Mouse (Mus musculus): Measurements from ENCODE around the gene Mbtd1. TPM values are rescaled to one million over a fixed set of nuclear protein-coding genes. Genes with fewer than 3 reads are reported as not detected.

Mbtd1 gene
- polyA plus RNA-seq, 1 experiment from 2014 or later: 19.3 TPM

DNA sequence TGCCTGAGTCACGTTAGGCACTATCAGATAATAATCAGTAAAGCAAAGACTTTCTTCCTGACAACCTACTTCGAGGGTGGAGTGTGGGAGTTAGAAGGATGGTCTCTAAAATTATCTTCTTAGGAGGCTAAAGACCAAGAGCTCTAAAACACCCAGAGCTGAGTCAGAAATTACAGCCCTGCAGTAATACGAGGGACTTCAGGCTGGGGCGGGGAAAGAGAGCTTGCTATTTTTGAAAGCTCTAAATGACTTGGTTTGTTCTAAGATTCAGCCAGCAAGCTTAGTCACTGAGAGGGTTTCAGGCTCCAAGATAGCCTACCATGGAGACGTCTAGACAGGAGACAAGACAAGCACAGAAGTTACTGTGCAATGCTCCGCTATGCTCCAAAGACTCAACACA lies 79.7 kb downstream of the Mbtd1 start:
- DNase-seq (ENCODE audit: low read depth, low spot score) (no peak), ATAC-seq (no peak)
- no peak for TF ChIP-seq CTCF (IDR thresholded peaks at IDR 0.05)
- in situ Hi-C loops (cut with MboI; ENCODE audit: low pct_unique_long_range_greater_than_20kb): no loop called here
- ChIA-PET POLR2A (interaction anchor here (0.6 kb wide), 1 partner anchor 31 kb away, joined by 3 read pairs; the partner anchor contains the start of gene Spag9), CTCF (no interaction called here)
- H3K27me3 ChIP-seq: no peaks in the 10 kb centered on the region

DNA sequence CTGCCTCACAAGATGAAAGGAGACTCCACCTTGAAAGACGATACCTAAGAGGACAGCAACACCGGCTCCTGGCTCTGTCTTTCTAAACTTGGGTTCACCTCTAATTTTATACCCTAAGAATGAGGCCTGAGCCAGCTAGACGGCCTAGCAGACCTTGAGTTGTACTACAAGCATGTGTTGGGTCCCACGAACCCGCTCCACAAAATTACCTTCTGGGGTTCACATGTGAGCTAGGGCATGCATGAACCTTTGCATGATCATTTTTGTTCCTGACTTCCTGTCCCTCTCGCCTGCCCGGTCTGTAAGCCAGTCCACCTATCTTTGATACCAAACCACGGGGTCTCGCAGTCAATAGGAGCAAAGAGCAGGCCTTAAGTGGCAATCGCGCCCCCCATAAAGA lies 81.7 kb downstream of the Mbtd1 start:
- ATAC-seq: no peak
- no peaks in the 10 kb centered on the region for H3K27me3 ChIP-seq
- POLR2A ChIA-PET: no interaction called here
- CTCF ChIA-PET: no interaction called here
- no peak for DNase-seq (ENCODE audit: low read depth, low spot score)
- in situ Hi-C loops (cut with MboI; ENCODE audit: low pct_unique_long_range_greater_than_20kb): no loop called here
- no peak for TF ChIP-seq CTCF (IDR thresholded peaks at IDR 0.05)

GRCm38 (mm10) chr11:93968005-93968847 lies 82.6 kb downstream of the Mbtd1 start, which contains the start of the genes Gm20390 and Nme1:
TSS of gene Gm20390 (minus strand) at chr11:93968293.
TSS of gene Nme1 (minus strand) at chr11:93968521.
- peak; percentile 86 for TF ChIP-seq CTCF (IDR thresholded peaks at IDR 0.05)
- CTCF ChIA-PET: interaction anchor here (0.8 to 1.2 kb wide), 4 partner anchors 10 to 124 kb away, joined by 3 to 5 read pairs (median 3); no protein-coding TSS in a partner anchor
- peak; percentile 96 for DNase-seq (ENCODE audit: low read depth, low spot score)
- in situ Hi-C loops (cut with MboI; ENCODE audit: low pct_unique_long_range_greater_than_20kb): no loop called here
- POLR2A ChIA-PET: interaction anchor here (0.5 to 0.7 kb wide), 2 partner anchors 27 to 1022 kb away, joined by 3 read pairs; partner anchors contain the start of gene Ppp1r9b
- no peaks in the 10 kb centered on the region for H3K27me3 ChIP-seq
- peak; percentile 86 for ATAC-seq

- no peak for ATAC-seq
- ChIA-PET CTCF (interaction anchor here (0.8 to 1.2 kb wide), 4 partner anchors 10 to 123 kb away, joined by 3 to 5 read pairs (median 3); no protein-coding TSS in a partner anchor), POLR2A (interaction anchor here (0.7 kb wide), 1 partner anchor 26 kb away, joined by 3 read pairs; no protein-coding TSS in a partner anchor)
- H3K27me3 ChIP-seq: no peaks in the 10 kb centered on the region
- in situ Hi-C loops (cut with MboI; ENCODE audit: low pct_unique_long_range_greater_than_20kb): no loop called here
- TF ChIP-seq CTCF (IDR thresholded peaks at IDR 0.05): no peak
- DNase-seq (ENCODE audit: low read depth, low spot score): no peak
Measured at GRCm38 (mm10) chr11:93968848-93969128, 83.1 kb downstream of the Mbtd1 start.

GRCm38 (mm10) chr11:93969171-93969570 lies 83.5 kb downstream of the Mbtd1 start:
- CTCF ChIA-PET: interaction anchor here (0.8 to 1.2 kb wide), 6 partner anchors 11 to 117 kb away, joined by 3 to 5 read pairs (median 3); no protein-coding TSS in a partner anchor
- in situ Hi-C loops (cut with MboI; ENCODE audit: low pct_unique_long_range_greater_than_20kb): no loop called here
- no peak for ATAC-seq
- DNase-seq (ENCODE audit: low read depth, low spot score): no peak
- POLR2A ChIA-PET: no interaction called here
- TF ChIP-seq CTCF (IDR thresholded peaks at IDR 0.05): no peak
- no peaks in the 10 kb centered on the region for H3K27me3 ChIP-seq

DNA sequence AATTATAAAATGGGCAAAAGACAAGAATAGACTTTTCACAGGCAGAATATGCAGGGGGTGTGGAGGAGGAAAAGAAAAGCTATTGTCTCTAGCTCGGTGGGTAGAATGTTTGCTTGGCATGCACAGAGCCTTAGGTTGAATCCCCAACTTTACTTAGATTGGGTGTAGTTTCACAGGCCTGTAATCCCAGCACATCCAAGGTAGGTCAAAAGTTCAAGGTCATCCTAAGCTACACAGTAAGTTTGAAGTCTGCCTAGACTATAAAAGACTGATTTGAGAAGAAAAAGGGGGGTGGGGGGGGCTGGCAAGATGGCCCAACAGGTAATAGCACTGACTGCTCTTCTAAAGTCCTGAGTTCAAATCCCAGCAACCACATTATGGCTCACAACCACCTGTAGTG lies 84.1 kb downstream of the Mbtd1 start:
- POLR2A ChIA-PET: interaction anchor here (1.0 kb wide), 1 partner anchor 25 kb away, joined by 3 read pairs; no protein-coding TSS in a partner anchor
- TF ChIP-seq CTCF (IDR thresholded peaks at IDR 0.05): no peak
- DNase-seq (ENCODE audit: low read depth, low spot score) (no peak), ATAC-seq (no peak)
- no peaks in the 10 kb centered on the region for H3K27me3 ChIP-seq
- CTCF ChIA-PET: interaction anchor here (0.7 to 1.6 kb wide), 6 partner anchors 17 to 159 kb away, joined by 3 to 10 read pairs (median 3); no protein-coding TSS in a partner anchor
- in situ Hi-C loops (cut with MboI; ENCODE audit: low pct_unique_long_range_greater_than_20kb): loop anchor here (5.0 kb wide), 1 partner anchor 113 kb away; no protein-coding TSS in a partner anchor

GRCm38 (mm10) chr11:93972951-93973350 lies 87.3 kb downstream of the Mbtd1 start:
- TF ChIP-seq CTCF (IDR thresholded peaks at IDR 0.05): no peak
- ATAC-seq (no peak), DNase-seq (ENCODE audit: low read depth, low spot score) (no peak)
- no peaks in the 10 kb centered on the region for H3K27me3 ChIP-seq
- ChIA-PET POLR2A (no interaction called here), CTCF (interaction anchor here (0.6 kb wide), 1 partner anchor 13 kb away, joined by 3 read pairs; no protein-coding TSS in a partner anchor)
- in situ Hi-C loops (cut with MboI; ENCODE audit: low pct_unique_long_range_greater_than_20kb): loop anchor here (5.0 kb wide), 1 partner anchor 109 kb away; no protein-coding TSS in a partner anchor

- ATAC-seq: no peak
- in situ Hi-C loops (cut with MboI; ENCODE audit: low pct_unique_long_range_greater_than_20kb): no loop called here
- no peak for DNase-seq (ENCODE audit: low read depth, low spot score)
Measured at GRCm38 (mm10) chr11:93979502-93980049, 93.9 kb downstream of the Mbtd1 start.

GRCm38 (mm10) chr11:93984619-93985018 lies 99.0 kb downstream of the Mbtd1 start:
- no peak for TF ChIP-seq CTCF (IDR thresholded peaks at IDR 0.05)
- in situ Hi-C loops (cut with MboI; ENCODE audit: low pct_unique_long_range_greater_than_20kb): no loop called here
- no peak for ATAC-seq
- no peaks in the 10 kb centered on the region for H3K27me3 ChIP-seq
- CTCF ChIA-PET: interaction anchor here (0.7 kb wide), 3 partner anchors 44 to 292 kb away, joined by 3 read pairs; no protein-coding TSS in a partner anchor
- DNase-seq (ENCODE audit: low read depth, low spot score): no peak
- POLR2A ChIA-PET: no interaction called here

More at GRCm38 (mm10) chr11:93979502-93980049, 93.9 kb downstream of the Mbtd1 start:
- ChIA-PET POLR2A (no interaction called here), CTCF (no interaction called here)
- TF ChIP-seq CTCF (IDR thresholded peaks at IDR 0.05): no peak
- H3K27me3 ChIP-seq: no peaks in the 10 kb centered on the region

DNA sequence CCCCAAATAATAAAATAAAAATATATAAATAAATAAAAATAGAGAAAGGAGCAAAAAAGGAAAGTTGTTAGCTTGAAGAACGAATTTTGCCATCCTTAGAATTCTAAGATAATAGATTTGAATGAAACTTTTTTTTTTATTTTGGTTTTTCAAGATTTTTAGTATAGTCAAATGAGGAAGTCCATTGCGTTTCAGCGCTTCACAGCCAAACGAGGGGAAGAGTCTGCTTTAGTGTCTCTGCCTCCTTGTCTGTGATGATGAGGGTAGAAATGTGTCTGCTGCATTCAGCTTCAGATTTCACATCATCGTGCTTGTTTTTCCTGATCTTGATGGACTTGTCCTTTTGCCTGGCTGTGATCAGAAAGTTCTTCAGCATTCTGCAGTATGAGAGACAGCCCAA lies 99.6 kb downstream of the Mbtd1 start:
- no peak for DNase-seq (ENCODE audit: low read depth, low spot score)
- TF ChIP-seq CTCF (IDR thresholded peaks at IDR 0.05): no peak
- H3K27me3 ChIP-seq: no peaks in the 10 kb centered on the region
- in situ Hi-C loops (cut with MboI; ENCODE audit: low pct_unique_long_range_greater_than_20kb): no loop called here
- CTCF ChIA-PET: interaction anchor here (0.7 kb wide), 3 partner anchors 43 to 291 kb away, joined by 3 read pairs; no protein-coding TSS in a partner anchor
- no peak for ATAC-seq
- POLR2A ChIA-PET: no interaction called here

Data from Patski (cell line).